Mouse (Mus musculus) limb, embryonic 10.5 days (tissue): ENCODE results near the gene H2-Ab1. TPM values are rescaled to one million over a fixed set of nuclear protein-coding genes. Genes with fewer than 3 reads are reported as not detected.
"Not testable (repeated sequence)": the region's sequence is repeated elsewhere in the genome, so short reads cannot be mapped to it uniquely, and the experiment has no call there.

Experiments
- DNase-seq: peaks from one replicate; pipeline ENCODE4 v3.0.0-alpha.2; 2017; ENCODE audit warnings: low spot score
- H3K27ac ChIP-seq: fragments of 300-500 bp; sonication (generic); 2 replicates; pipeline ENCODE4 v1.5.1; 2016; ENCODE audit warnings: mild to moderate bottlenecking
- H3K27me3 ChIP-seq: fragments of 300-500 bp; sonication (generic); 2 replicates; pipeline ENCODE4 v1.6.1; 2016; ENCODE audit warnings: low read depth, mild to moderate bottlenecking; ENCODE audit not compliant: poor library complexity, severe bottlenecking
- H3K36me3 ChIP-seq: fragments of 300-500 bp; sonication (generic); 2 replicates; pipeline ENCODE4 v1.6.1; 2016; ENCODE audit warnings: mild to moderate bottlenecking, moderate library complexity
- H3K4me1 ChIP-seq: fragments of 300-500 bp; sonication (generic); 2 replicates; pipeline ENCODE4 v1.6.1; 2016
- H3K4me3 ChIP-seq: fragments of 300-500 bp; sonication (generic); 2 replicates; pipeline ENCODE4 v1.5.1; 2016; ENCODE audit warnings: mild to moderate bottlenecking, moderate library complexity
- H3K9me3 ChIP-seq: fragments of 300-500 bp; sonication (generic); replicated peaks from 2 replicates; pipeline ENCODE4 v1.6.1; 2016; ENCODE audit warnings: mild to moderate bottlenecking
- WGBS: fragments of 180-500 bp; shearing (Covaris S2); methylation state at CpG from one replicate; pipeline ENCODE4 v1.1.7; 2016; 5-methylcytosine and 5-hydroxymethylcytosine counted together
- polyA plus RNA-seq: library from polyadenylated mRNA; unstranded; fragments of >200 nt; fragmentation: Nextera tagmentation; extraction: Ambion mirVana; gene quantifications from 2 replicates; pipeline ENCODE4 v1.2.1, GENCODE M21; 2016

H2-Ab1 gene
- polyA plus RNA-seq = 6.7 and 9.9 TPM in 2 replicates

DNA sequence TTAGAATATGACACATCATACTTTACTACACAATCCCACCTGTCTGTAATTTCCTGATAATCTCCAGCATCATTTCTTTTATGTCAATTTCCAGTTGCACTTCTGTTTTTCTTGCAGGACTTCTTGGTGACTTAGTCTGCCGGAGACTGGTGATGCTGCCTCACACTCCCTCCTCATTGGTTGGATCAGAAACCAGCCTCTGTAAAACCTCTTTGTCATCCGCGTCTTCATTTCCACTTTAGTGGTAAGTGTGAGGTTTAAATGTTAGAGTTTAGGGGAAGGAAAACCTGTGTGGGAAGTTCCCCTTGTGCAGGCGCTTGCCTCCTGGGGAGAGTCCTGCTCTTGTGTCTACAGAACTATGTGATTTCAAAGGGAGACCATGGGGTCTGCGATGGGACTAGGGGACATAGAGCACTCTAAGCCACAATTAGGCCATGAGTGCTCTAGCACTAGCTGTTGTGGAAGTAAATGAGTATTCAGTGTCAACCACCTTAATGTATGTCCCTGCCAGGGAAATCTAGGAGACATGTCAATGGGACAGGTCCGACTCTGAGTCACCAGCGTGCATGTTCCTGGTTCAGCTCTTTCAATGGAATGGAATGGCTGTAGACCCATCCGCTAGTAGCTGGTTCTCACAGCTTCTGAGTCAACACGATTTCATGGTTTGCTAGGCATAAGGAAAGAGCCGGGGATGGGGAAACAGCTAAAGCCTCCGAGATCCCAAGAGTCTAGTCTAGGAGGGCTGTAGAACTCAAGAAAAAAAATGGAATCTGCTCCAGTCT is at the start of gene H2-Ab1:
Gene H2-Ab1 (plus strand): TSS at position 96 of the 782 bp plus-strand sequence.
- WGBS = 72% methylated on average over 11 of the region's 11 CpGs
- Histone ChIP-seq H3K9me3 (no peaks in the 10 kb centered on the region), H3K27ac (no peak within 1 kb of the TSS), H3K27me3 (peaks cover 16% of the 10 kb centered on the region), H3K4me3 (no peak within 1 kb of the TSS), H3K36me3 (no peaks in the 10 kb centered on the region), H3K4me1 (no peaks in the 10 kb centered on the region)
- DNase-seq = peak; percentile 41

DNA sequence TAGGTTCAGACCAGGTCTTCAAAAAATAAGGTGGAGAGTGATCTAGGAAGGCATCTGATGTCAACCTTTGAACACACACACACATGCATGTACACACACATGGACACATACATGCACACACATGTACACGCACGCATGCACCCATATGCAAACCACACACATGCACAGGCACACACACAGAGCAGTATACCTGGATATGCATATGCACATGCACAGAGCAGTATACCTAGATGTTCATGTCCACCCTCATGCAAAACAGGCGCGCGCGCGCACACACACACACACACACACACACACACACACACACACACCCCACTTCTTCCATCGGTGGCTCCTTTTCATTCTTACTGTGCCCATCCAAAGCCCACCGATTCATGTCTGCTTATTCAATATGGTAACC is 49.6 kb upstream of the H2-Ab1 start:
- 97% methylated on average over 9 of the region's 9 CpGs for WGBS
- Histone ChIP-seq H3K4me3 (no peak overlapping the region), H3K36me3 (no peaks in the 10 kb centered on the region), H3K9me3 (0 out of 2 replicates have a peak, but pooled peaks cover 3% of the 10 kb centered on the region), H3K27me3 (peaks cover 95% of the 10 kb centered on the region), H3K4me1 (peaks cover 18% of the 10 kb centered on the region), H3K27ac (no peak overlapping the region)
- no peak for DNase-seq

DNA sequence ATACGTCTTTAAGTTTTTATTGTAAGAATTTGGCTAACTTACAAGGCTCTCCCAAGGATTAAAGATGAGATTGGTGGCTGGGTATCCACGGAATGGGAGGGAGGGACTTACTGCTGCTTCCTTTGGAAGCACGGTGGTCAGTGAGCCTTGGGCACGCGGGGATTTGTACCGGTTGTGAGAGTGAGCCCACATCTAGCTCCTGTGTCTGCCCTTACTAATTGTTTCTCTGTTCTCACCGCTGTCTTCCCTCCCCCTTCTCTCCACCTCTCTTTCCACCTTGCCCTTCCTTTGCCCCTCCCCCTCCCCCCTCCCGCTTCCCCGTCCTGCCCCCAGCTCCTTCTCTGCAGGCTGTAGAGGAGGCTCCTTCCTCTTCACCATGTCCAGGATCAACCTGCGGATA is 49.1 kb upstream of the H2-Ab1 start:
- Histone ChIP-seq H3K36me3 (no peaks in the 10 kb centered on the region), H3K4me1 (peaks cover 18% of the 10 kb centered on the region), H3K9me3 (0 out of 2 replicates have a peak, but pooled peaks cover 3% of the 10 kb centered on the region), H3K27ac (no peak overlapping the region), H3K27me3 (peaks cover 95% of the 10 kb centered on the region), H3K4me3 (no peak overlapping the region)
- no peak for DNase-seq
- WGBS = 21% methylated on average over 9 of the region's 10 CpGs

DNA sequence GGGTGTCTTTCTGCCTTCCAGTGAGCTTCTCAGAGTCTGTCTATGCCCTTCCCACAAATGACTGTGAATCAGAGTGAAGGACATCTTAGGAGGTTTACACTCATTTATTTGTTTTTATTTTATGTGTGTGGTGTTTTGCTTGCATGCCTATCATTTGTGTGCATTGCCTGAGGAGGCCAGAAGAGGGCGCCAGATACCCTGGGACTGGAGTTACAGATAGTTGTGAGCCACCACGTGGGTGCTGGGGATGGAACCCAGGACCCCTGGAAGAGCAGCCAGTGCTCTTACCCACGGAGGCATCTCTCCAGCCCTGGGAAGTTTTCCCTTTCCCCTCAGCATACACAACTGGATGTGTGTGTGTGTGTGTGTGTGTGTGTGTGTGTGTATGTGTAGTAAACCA is 47.8 kb upstream of the H2-Ab1 start:
- Histone ChIP-seq H3K27me3 (peaks cover 97% of the 10 kb centered on the region), H3K27ac (no peak overlapping the region), H3K4me1 (peaks cover 19% of the 10 kb centered on the region), H3K36me3 (no peaks in the 10 kb centered on the region), H3K9me3 (0 out of 2 replicates have a peak, but pooled peaks cover 3% of the 10 kb centered on the region), H3K4me3 (no peak overlapping the region)
- 34% methylated on average over 3 of the region's 3 CpGs for WGBS
- no peak for DNase-seq

DNA sequence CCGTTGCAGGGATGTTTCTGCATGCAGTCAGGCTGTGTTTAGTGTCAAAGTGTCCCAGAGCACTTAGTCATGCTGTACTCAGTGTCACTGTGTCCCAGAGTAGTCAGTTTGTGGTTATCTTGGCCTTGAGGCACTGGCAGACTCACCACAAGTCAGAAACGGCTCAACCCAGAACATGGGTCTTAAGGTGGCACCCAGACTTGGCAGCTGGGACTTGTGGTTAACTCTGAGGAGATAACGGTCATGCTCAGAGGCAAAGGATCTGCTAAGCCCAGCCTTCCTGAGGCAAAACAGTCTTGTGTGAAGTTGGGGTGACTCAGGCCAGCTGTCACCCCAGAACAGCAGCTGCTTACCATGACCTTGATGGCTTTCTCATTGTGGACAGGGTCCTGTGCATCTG is 46.9 kb upstream of the H2-Ab1 start:
- H3K4me3 ChIP-seq = no peak overlapping the region
- 76% methylated on average over 3 of the region's 3 CpGs for whole genome bisulfite sequencing
- H3K4me1 ChIP-seq = peaks cover 10% of the 10 kb centered on the region; the same call in 1 of the 2 replicates
- DNase-seq = no peak
- H3K27ac ChIP-seq = no peak overlapping the region
- peaks cover 97% of the 10 kb centered on the region for H3K27me3 ChIP-seq
- H3K9me3 ChIP-seq = 0 out of 2 replicates have a peak, but pooled peaks cover 3% of the 10 kb centered on the region
- H3K36me3 ChIP-seq = no peaks in the 10 kb centered on the region

GRCm38 (mm10) chr17:34211746-34212365 is 45.6 kb upstream of the H2-Ab1 start:
- no peak for DNase-seq
- no peak overlapping the region for H3K27ac ChIP-seq
- H3K27me3 ChIP-seq = peaks cover 88% of the 10 kb centered on the region
- H3K9me3 ChIP-seq = 0 out of 2 replicates have a peak, but pooled peaks cover 3% of the 10 kb centered on the region
- peaks cover 7% of the 10 kb centered on the region; the same call in 1 of the 2 replicates for H3K4me1 ChIP-seq
- H3K36me3 ChIP-seq = no peaks in the 10 kb centered on the region
- WGBS = 19% methylated on average over 23 of the region's 23 CpGs
- no peak overlapping the region for H3K4me3 ChIP-seq

DNA sequence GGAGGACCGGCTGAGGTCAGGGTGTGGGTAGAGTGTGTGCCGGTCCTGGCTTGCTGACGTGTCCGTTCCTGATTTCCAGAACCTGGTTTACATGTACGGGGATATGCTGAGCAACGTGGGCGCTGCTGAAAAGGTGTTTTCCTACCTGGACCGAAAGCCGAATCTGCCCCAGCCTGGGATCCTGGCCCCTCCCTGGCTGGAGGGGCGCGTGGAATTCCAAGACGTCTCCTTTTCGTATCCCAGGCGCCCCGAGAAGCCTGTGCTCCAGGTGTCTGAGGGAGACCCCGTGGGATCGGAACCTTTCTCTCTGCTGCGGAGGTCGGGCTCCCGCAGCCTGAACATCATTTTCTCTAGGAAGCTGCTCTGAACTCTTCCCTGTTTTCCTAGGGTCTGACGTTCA is 43.6 kb upstream of the H2-Ab1 start:
- 0 out of 2 replicates have a peak, but pooled peaks cover 4% of the 10 kb centered on the region for H3K9me3 ChIP-seq
- no peak overlapping the region for H3K4me3 ChIP-seq
- DNase-seq = no peak
- H3K27ac ChIP-seq = no peak overlapping the region
- H3K27me3 ChIP-seq = peaks cover 71% of the 10 kb centered on the region
- H3K4me1 ChIP-seq = peaks cover 7% of the 10 kb centered on the region; the same call in 1 of the 2 replicates
- no peaks in the 10 kb centered on the region for H3K36me3 ChIP-seq
- WGBS = 46% methylated on average over 21 of the region's 21 CpGs

GRCm38 (mm10) chr17:34215176-34215575 is 42.3 kb upstream of the H2-Ab1 start:
- Histone ChIP-seq H3K27me3 (peaks cover 58% of the 10 kb centered on the region), H3K27ac (no peak overlapping the region), H3K36me3 (no peaks in the 10 kb centered on the region), H3K9me3 (0 out of 2 replicates have a peak, but pooled peaks cover 2% of the 10 kb centered on the region), H3K4me3 (no peak overlapping the region), H3K4me1 (peaks cover 7% of the 10 kb centered on the region; the same call in 1 of the 2 replicates)
- DNase-seq = no peak
- WGBS = 85% methylated on average over 12 of the region's 12 CpGs

- 91% methylated on average over 8 of the region's 8 CpGs for WGBS
- Histone ChIP-seq H3K4me3 (no peak overlapping the region), H3K4me1 (0 out of 2 replicates have a peak, but pooled peaks cover 4% of the 10 kb centered on the region), H3K27ac (no peak overlapping the region), H3K36me3 (no peaks in the 10 kb centered on the region), H3K27me3 (peaks cover 36% of the 10 kb centered on the region), H3K9me3 (0 out of 2 replicates have a peak, but pooled peaks cover 2% of the 10 kb centered on the region)
- DNase-seq = no peak
Observed at GRCm38 (mm10) chr17:34217216-34217928, 40.1 kb upstream of the H2-Ab1 start.

- Histone ChIP-seq H3K4me3 (no peak overlapping the region), H3K9me3 (0 out of 2 replicates have a peak, but pooled peaks cover 2% of the 10 kb centered on the region), H3K27me3 (peaks cover 30% of the 10 kb centered on the region), H3K27ac (no peak overlapping the region), H3K4me1 (0 out of 2 replicates have a peak, but pooled peaks cover 4% of the 10 kb centered on the region), H3K36me3 (no peaks in the 10 kb centered on the region)
- WGBS = 92% methylated on average over 5 of the region's 5 CpGs
- DNase-seq = no peak
Observed at GRCm38 (mm10) chr17:34217986-34218385, 39.5 kb upstream of the H2-Ab1 start.

- no peak overlapping the region for H3K4me3 ChIP-seq
- DNase-seq = no peak
- H3K27me3 ChIP-seq = peaks cover 23% of the 10 kb centered on the region
- 0 out of 2 replicates have a peak, but pooled peaks cover 2% of the 10 kb centered on the region for H3K9me3 ChIP-seq
- H3K36me3 ChIP-seq = no peaks in the 10 kb centered on the region
- WGBS = 89% methylated on average over 11 of the region's 11 CpGs
- 0 out of 2 replicates have a peak, but pooled peaks cover 4% of the 10 kb centered on the region for H3K4me1 ChIP-seq
- H3K27ac ChIP-seq = no peak overlapping the region
Observed at GRCm38 (mm10) chr17:34218675-34219074, 38.8 kb upstream of the H2-Ab1 start.

DNA sequence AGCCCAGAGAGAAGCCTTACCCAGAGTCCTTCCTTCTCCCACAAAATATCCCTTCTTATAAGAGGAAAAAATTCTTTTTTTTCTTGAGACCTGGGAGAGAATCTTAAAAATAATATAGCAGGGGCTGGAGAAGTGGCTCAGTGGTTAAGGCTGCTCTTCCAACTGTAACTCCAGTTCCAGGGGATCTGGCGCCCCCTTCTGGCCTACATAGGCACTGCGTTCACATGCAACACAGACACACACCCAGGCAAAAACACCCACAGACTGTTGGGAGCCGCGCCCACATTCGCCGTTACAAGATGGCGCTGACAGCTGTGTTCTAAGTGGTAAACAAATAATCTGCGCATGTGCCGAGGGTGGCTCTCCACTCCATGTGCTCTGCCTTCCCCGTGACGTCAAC is 38.4 kb upstream of the H2-Ab1 start:
- not testable (repeated sequence) for H3K27ac ChIP-seq, DNase-seq, H3K9me3 ChIP-seq, H3K4me3 ChIP-seq, H3K36me3 ChIP-seq, H3K4me1 ChIP-seq
- peaks cover 19% of the 10 kb centered on the region for H3K27me3 ChIP-seq
- 89% methylated on average over 9 of the region's 11 CpGs for WGBS
